Mouse (Mus musculus): Measurements from ENCODE around the gene Tenm2.

GRCm38 (mm10) chr11:37153382-37153781, 82.4 kb downstream of the Tenm2 start:
- TF ChIP-seq POLR2A (IDR thresholded peaks at IDR 0.05; ENCODE audit: insufficient read depth, low read depth, low read length): no peak
- no peak for TF ChIP-seq CTCF (IDR thresholded peaks at IDR 0.05)
